Mouse (Mus musculus) forebrain, embryonic 16.5 days (tissue): ENCODE results near the gene Grm7. TPM values are rescaled to one million over a fixed set of nuclear protein-coding genes. Genes with fewer than 3 reads are reported as not detected.
A peak's percentile ranks its signal among the peaks of the same experiment; 100 is the strongest.

Source experiments
- ATAC-seq: fragments of 200-750 bp; cut with Nextera tagmentation; 2 replicates; pipeline ENCODE4 v1.8.0; 2017; ENCODE audit warnings: mild to moderate bottlenecking, moderate library complexity
- H3K27ac ChIP-seq: fragments of 300-500 bp; sonication (generic); 2 replicates; pipeline ENCODE4 v1.5.1; 2014; ENCODE audit warnings: low read length, control low read depth
- H3K27me3 ChIP-seq: fragments of 300-500 bp; sonication (generic); replicated peaks from 2 replicates; pipeline ENCODE4 v1.6.1; 2014; ENCODE audit warnings: low read length; ENCODE audit not compliant: control insufficient read depth, insufficient read depth
- H3K36me3 ChIP-seq: fragments of 300-500 bp; sonication (generic); 2 replicates; pipeline ENCODE4 v1.6.1; 2014; ENCODE audit not compliant: control insufficient read depth, insufficient read depth
- H3K4me1 ChIP-seq: fragments of 300-500 bp; sonication (generic); replicated peaks from 2 replicates; pipeline ENCODE4 v1.6.1; 2014; ENCODE audit warnings: low read length; ENCODE audit not compliant: control insufficient read depth, insufficient read depth
- H3K4me2 ChIP-seq: fragments of 300-500 bp; sonication (generic); 2 replicates; pipeline ENCODE4 v1.6.1; 2014; ENCODE audit warnings: mild to moderate bottlenecking, low read length, control low read depth
- H3K4me3 ChIP-seq: fragments of 300-500 bp; sonication (generic); replicated peaks from 2 replicates; pipeline ENCODE4 v1.5.1; 2014; ENCODE audit warnings: mild to moderate bottlenecking, low read length, control low read depth
- H3K9ac ChIP-seq: fragments of 300-500 bp; sonication (generic); replicated peaks from 2 replicates; pipeline ENCODE4 v1.6.1; 2014; ENCODE audit warnings: low read depth, low read length, control low read depth
- H3K9me3 ChIP-seq: fragments of 300-500 bp; sonication (generic); 2 replicates; pipeline ENCODE4 v1.6.1; 2016; ENCODE audit warnings: low read length; ENCODE audit not compliant: control insufficient read depth
- WGBS: fragments of 180-500 bp; shearing (Covaris S2); extraction: QIAGEN DNeasy Blood & Tissue Kit; methylation state at CpG from one replicate; pipeline ENCODE4 v1.1.7; 2014; 5-methylcytosine and 5-hydroxymethylcytosine counted together
- polyA plus RNA-seq: library from polyadenylated mRNA; unstranded; fragments of >200 nt; fragmentation: Nextera tagmentation; extraction: Ambion mirVana; gene quantifications from 2 replicates; pipeline ENCODE4 v1.2.1, GENCODE M21; 2015

Grm7 gene
- 9.4 and 17.3 TPM in 2 replicates for polyA plus RNA-seq

- under 1% methylated on average over 65 of the region's 65 CpGs for WGBS
- Histone ChIP-seq H3K4me1 (peaks cover 21% of the 10 kb centered on the region), H3K27me3 (0 out of 2 replicates have a peak, but pooled peaks cover 13% of the 10 kb centered on the region), H3K4me3 (peak within 1 kb of the TSS; percentile 76), H3K4me2 (peak within 1 kb of the TSS; percentile 94), H3K9me3 (no peaks in the 10 kb centered on the region), H3K36me3 (no peaks in the 10 kb centered on the region), H3K9ac (peak within 1 kb of the TSS; percentile 59), H3K27ac (0 out of 2 replicates have a peak within 1 kb of the TSS, but pooled peaks have one; percentile 20)
- peak; percentile 93 for ATAC-seq
Observed at GRCm38 (mm10) chr6:110645411-110646361, at the start of gene Grm7. Grm7 (plus strand) TSS chr6:110645581.

GRCm38 (mm10) chr6:110645041-110645410, 355 bp upstream of the Grm7 start:
- peak overlapping the region; percentile 59 for H3K9ac ChIP-seq
- no peak overlapping the region for H3K27ac ChIP-seq
- peak overlapping the region; percentile 76 for H3K4me3 ChIP-seq
- H3K4me1 ChIP-seq, result peaks cover 21% of the 10 kb centered on the region
- 2% methylated on average over 7 of the region's 7 CpGs for WGBS
- no peak for ATAC-seq
- H3K27me3 ChIP-seq, result 0 out of 2 replicates have a peak, but pooled peaks cover 13% of the 10 kb centered on the region
- no peaks in the 10 kb centered on the region for H3K9me3 ChIP-seq
- H3K36me3 ChIP-seq, result no peaks in the 10 kb centered on the region
- H3K4me2 ChIP-seq, result peak overlapping the region; percentile 94

GRCm38 (mm10) chr6:110646901-110647300, 1.5 kb downstream of the Grm7 start:
- no peak for ATAC-seq
- no peak overlapping the region for H3K27ac ChIP-seq

GRCm38 (mm10) chr6:110649227-110649626, 3.8 kb downstream of the Grm7 start:
- Histone ChIP-seq H3K9ac (no peak overlapping the region), H3K4me1 (peaks cover 21% of the 10 kb centered on the region), H3K27ac (no peak overlapping the region), H3K27me3 (0 out of 2 replicates have a peak, but pooled peaks cover 13% of the 10 kb centered on the region), H3K4me2 (peak overlapping the region; percentile 23; the same call in 1 of the 2 replicates), H3K36me3 (no peaks in the 10 kb centered on the region), H3K4me3 (no peak overlapping the region), H3K9me3 (no peaks in the 10 kb centered on the region)
- ATAC-seq, result no peak
- 91% methylated on average over 1 of the region's 1 CpGs for WGBS

More at GRCm38 (mm10) chr6:110646901-110647300, 1.5 kb downstream of the Grm7 start:
- Histone ChIP-seq H3K4me2 (peak overlapping the region; percentile 94), H3K9ac (peak overlapping the region; percentile 59), H3K9me3 (no peaks in the 10 kb centered on the region), H3K36me3 (no peaks in the 10 kb centered on the region), H3K4me3 (peak overlapping the region; percentile 76), H3K27me3 (0 out of 2 replicates have a peak, but pooled peaks cover 13% of the 10 kb centered on the region), H3K4me1 (peaks cover 21% of the 10 kb centered on the region)
- WGBS, result 1% methylated on average over 12 of the region's 12 CpGs

GRCm38 (mm10) chr6:110653361-110654001, 8.1 kb downstream of the Grm7 start:
- ATAC-seq, result no peak
- H3K36me3 ChIP-seq, result no peaks in the 10 kb centered on the region
- H3K9ac ChIP-seq, result no peak overlapping the region
- no peak overlapping the region for H3K4me3 ChIP-seq
- no peak overlapping the region for H3K27ac ChIP-seq
- peaks cover under 1% of the 10 kb centered on the region; the same call in 1 of the 2 replicates for H3K4me1 ChIP-seq
- H3K4me2 ChIP-seq, result no peak overlapping the region
- H3K9me3 ChIP-seq, result no peaks in the 10 kb centered on the region
- WGBS, result 40% methylated on average over 5 of the region's 5 CpGs
- H3K27me3 ChIP-seq, result no peaks in the 10 kb centered on the region

GRCm38 (mm10) chr6:110664436-110664835, 19.1 kb downstream of the Grm7 start:
- Histone ChIP-seq H3K36me3 (no peaks in the 10 kb centered on the region), H3K9ac (no peak overlapping the region), H3K4me1 (no peaks in the 10 kb centered on the region), H3K9me3 (no peaks in the 10 kb centered on the region), H3K4me3 (no peak overlapping the region), H3K27me3 (no peaks in the 10 kb centered on the region), H3K4me2 (no peak overlapping the region), H3K27ac (no peak overlapping the region)
- ATAC-seq, result no peak
- 94% methylated on average over 1 of the region's 1 CpGs for WGBS

GRCm38 (mm10) chr6:110668447-110668846, 23.1 kb downstream of the Grm7 start:
- ATAC-seq, result peak; percentile 69
- WGBS, result 57% methylated on average over 5 of the region's 5 CpGs
- H3K27ac ChIP-seq, result no peak overlapping the region
- H3K4me2 ChIP-seq, result no peak overlapping the region
- no peaks in the 10 kb centered on the region for H3K36me3 ChIP-seq
- H3K4me3 ChIP-seq, result no peak overlapping the region
- no peaks in the 10 kb centered on the region for H3K4me1 ChIP-seq
- no peaks in the 10 kb centered on the region for H3K9me3 ChIP-seq
- H3K27me3 ChIP-seq, result no peaks in the 10 kb centered on the region
- no peak overlapping the region for H3K9ac ChIP-seq

GRCm38 (mm10) chr6:110690954-110691353, 45.6 kb downstream of the Grm7 start:
- Histone ChIP-seq H3K4me2 (no peak overlapping the region), H3K4me1 (no peaks in the 10 kb centered on the region), H3K27ac (no peak overlapping the region), H3K9me3 (no peaks in the 10 kb centered on the region), H3K27me3 (no peaks in the 10 kb centered on the region), H3K9ac (no peak overlapping the region), H3K4me3 (no peak overlapping the region), H3K36me3 (no peaks in the 10 kb centered on the region)
- no peak for ATAC-seq
- 56% methylated on average over 1 of the region's 1 CpGs for WGBS

- H3K9me3 ChIP-seq, result no peaks in the 10 kb centered on the region
- H3K36me3 ChIP-seq, result no peaks in the 10 kb centered on the region
- no peak overlapping the region for H3K4me3 ChIP-seq
- no peaks in the 10 kb centered on the region for H3K27me3 ChIP-seq
- no peak overlapping the region for H3K4me2 ChIP-seq
- H3K4me1 ChIP-seq, result no peaks in the 10 kb centered on the region
- WGBS, result 47% methylated on average over 5 of the region's 5 CpGs
- no peak overlapping the region for H3K27ac ChIP-seq
- no peak overlapping the region for H3K9ac ChIP-seq
- ATAC-seq, result peak; percentile 89
Observed at GRCm38 (mm10) chr6:110709763-110710162, 64.4 kb downstream of the Grm7 start.
